Mouse (Mus musculus): Measurements from ENCODE around the gene Eif2ak4. TPM values are rescaled to one million over a fixed set of nuclear protein-coding genes. Genes with fewer than 3 reads are reported as not detected.

The Eif2ak4 gene
- polyA plus RNA-seq, 1 experiment from 2014 or later, result 14.5 TPM

DNA sequence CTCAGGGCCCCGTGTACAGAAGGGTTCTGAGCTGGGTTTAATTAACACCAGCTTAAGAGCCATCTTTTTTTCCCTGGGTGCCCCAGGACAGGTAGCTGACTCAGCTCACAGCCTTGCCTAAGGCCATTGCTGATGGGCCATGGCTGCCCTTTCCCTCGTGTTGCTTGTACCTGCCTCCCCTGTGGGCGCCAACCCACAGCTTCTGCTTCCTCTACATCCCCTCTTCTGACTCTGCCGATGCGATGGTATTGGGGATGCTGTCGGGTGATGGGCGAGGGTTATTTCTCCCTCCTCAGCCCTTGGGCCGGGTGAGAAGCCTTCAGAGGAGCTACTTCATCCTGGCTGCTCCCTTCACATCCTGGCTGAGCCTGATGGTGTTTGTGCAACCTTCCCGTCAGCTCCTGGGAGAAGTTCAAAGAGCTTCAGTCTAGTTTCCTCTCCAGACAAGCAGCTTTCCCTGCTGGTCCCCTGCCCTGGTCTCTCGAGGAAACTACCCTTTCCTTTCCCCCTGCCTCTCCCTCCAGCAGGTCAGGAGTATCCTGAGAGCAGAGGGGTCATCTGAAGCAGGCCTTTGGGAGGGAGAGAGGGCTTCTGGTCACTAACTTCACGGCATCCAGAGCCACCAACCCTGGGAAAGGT, 123.5 kb downstream of the Eif2ak4 start:
- Histone ChIP-seq H3K36me3 (ENCODE audit: control insufficient read depth, insufficient read depth, low read length) (no peaks in the 10 kb centered on the region), H3K4me2 (ENCODE audit: low read depth, low read length, severe bottlenecking) (no peak overlapping the region), H3K4me1 (replicated peaks; ENCODE audit: control insufficient read depth, insufficient read depth, low read length) (peaks cover 9% of the 10 kb centered on the region; the same call in 1 of the 2 replicates), H3K4me3 (ENCODE audit: low read depth, low read length) (no peak overlapping the region), H3K9ac (ENCODE audit: low read length) (no peak overlapping the region), H3K27me3 (ENCODE audit: control insufficient read depth, insufficient read depth, low read length) (no peaks in the 10 kb centered on the region), H3K9me3 (ENCODE audit: control insufficient read depth, low read length) (no peaks in the 10 kb centered on the region), H3K27ac (ENCODE audit: low read depth, low read length) (no peak overlapping the region)
- WGBS, result 59% methylated on average over 11 of the region's 11 CpGs
- DNase-seq (ENCODE audit: low spot score), result no peak
- no peak for ATAC-seq (replicated peaks; ENCODE audit: low FRiP score)

DNA sequence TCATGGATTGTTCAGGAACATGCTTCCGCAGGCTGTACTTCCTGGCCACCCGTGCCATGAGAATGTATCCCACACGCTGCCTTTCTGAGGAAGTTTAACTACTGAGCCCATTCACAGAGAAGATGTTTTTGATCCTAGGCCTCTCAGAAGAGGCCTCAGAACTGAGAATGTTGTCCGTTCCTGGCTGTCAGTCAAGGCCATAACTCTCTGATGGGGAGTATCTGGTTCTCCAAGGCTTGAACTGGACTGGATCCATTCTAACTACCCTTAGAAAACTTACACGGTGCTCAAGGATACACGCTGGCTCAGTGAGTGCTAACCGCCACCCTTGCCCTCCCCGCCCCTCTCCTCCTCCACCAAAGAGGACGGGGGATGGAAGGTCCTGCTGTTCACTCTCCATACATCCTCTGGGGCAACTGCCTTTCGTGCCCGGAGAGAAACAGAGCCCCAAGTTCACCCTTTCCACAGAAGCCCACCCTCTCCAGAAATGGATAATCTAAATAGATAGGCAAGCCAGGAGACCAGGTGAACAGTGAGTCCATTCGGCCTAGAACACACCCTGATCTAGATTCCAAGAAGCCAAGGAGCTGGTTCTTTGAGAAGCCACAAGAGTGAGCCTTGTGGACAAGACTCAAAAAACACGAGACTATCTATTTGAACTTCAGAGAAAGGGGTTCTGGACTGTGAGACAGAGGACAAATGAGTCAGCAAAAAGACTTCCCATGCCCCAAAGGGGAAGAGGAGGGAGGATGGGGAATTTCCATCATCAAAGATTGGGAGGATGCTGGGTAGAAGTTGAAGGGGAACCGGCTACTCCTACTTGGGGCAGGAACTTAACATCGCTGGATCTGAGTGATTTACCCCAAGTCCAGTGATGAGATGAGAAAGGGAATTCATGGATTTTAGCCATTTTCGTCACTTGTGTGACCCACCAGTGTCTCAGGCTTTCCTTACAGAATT, 124.3 kb downstream of the Eif2ak4 start:
- H3K4me1 ChIP-seq (replicated peaks; ENCODE audit: control insufficient read depth, insufficient read depth, low read length), result peaks cover 9% of the 10 kb centered on the region; the same call in 1 of the 2 replicates
- no peak overlapping the region for H3K27ac ChIP-seq (ENCODE audit: low read depth, low read length)
- H3K36me3 ChIP-seq (ENCODE audit: control insufficient read depth, insufficient read depth, low read length), result no peaks in the 10 kb centered on the region
- H3K4me2 ChIP-seq (ENCODE audit: low read depth, low read length, severe bottlenecking), result no peak overlapping the region
- WGBS, result 84% methylated on average over 16 of the region's 16 CpGs
- H3K9me3 ChIP-seq (ENCODE audit: control insufficient read depth, low read length), result no peaks in the 10 kb centered on the region
- no peak overlapping the region for H3K9ac ChIP-seq (ENCODE audit: low read length)
- ATAC-seq (replicated peaks; ENCODE audit: low FRiP score) (no peak), DNase-seq (ENCODE audit: low spot score) (no peak)
- H3K27me3 ChIP-seq (ENCODE audit: control insufficient read depth, insufficient read depth, low read length), result no peaks in the 10 kb centered on the region
- no peak overlapping the region for H3K4me3 ChIP-seq (ENCODE audit: low read depth, low read length)

DNA sequence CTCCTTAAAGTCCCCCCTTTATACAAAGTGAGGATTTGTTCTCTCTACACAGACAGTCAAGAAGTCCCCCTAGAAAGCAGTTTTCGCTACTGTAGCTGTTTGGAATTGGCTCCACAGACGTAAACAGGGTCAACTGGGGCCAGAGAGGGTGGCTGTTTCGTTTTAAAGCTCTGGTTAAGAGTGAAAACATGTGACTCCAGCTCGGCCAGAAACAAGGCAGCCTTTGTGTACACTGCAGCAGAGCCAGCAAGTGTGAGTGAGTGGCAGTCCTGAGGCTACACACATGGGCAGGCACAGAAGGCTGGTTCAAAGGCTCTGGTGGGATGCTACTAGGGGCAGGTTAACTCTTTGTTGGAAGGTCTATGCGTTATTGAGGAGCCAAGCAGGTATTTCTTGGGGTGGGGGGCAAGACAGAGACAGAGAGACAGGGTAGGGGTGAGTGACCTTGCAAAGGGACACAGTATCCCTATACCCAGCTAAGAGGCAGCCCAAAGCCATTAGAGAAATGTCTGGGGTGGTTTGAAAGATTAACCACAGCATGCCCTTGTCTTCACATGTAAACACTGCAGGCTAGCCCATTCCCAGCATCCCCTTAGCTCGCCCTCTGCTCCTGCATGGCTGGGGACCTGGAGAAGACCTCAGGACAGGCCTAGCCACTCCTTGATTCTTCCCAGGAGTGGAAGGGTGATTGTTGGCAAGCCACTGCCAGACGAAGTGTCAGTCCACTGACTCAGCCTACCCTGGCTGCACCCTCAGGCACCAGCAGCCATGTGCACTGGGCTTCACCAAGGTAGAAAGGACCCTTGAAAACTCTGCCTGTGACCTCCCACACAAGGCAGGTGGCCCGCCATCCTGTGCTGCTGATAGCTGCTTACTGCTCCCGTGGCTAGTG, 131.9 kb downstream of the Eif2ak4 start:
- no peaks in the 10 kb centered on the region for H3K27me3 ChIP-seq (ENCODE audit: control insufficient read depth, insufficient read depth, low read length)
- DNase-seq (ENCODE audit: low spot score) (peak; percentile 72), ATAC-seq (replicated peaks; ENCODE audit: low FRiP score) (peak; percentile 85)
- H3K9me3 ChIP-seq (ENCODE audit: control insufficient read depth, low read length), result no peaks in the 10 kb centered on the region
- H3K4me3 ChIP-seq (ENCODE audit: low read depth, low read length), result no peak overlapping the region
- no peak overlapping the region for H3K9ac ChIP-seq (ENCODE audit: low read length)
- 36% methylated on average over 9 of the region's 9 CpGs for WGBS
- no peak overlapping the region for H3K4me2 ChIP-seq (ENCODE audit: low read depth, low read length, severe bottlenecking)
- no peaks in the 10 kb centered on the region for H3K36me3 ChIP-seq (ENCODE audit: control insufficient read depth, insufficient read depth, low read length)
- H3K4me1 ChIP-seq (replicated peaks; ENCODE audit: control insufficient read depth, insufficient read depth, low read length), result peaks cover 6% of the 10 kb centered on the region; the same call in 1 of the 2 replicates
- H3K27ac ChIP-seq (ENCODE audit: low read depth, low read length), result no peak overlapping the region

DNA sequence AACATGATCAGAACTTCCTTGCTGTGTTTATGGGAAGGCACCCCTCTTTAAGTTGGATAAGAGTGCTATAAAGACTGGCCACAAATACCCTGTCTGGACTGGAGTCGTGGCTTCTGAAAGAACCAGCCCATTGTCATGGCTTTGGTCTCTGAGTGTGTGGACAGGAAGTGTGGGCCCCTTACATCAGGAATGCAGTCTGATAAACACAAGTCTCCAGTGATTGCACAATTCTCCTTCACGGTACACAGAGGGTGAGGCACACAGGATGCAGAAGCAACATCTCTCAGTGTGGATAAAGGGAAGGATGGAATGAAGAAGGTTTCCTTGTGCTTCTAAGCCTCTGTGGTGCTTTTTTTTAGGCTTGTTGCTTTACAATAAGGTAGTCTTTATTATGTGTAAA, 133.8 kb downstream of the Eif2ak4 start:
- Histone ChIP-seq H3K4me2 (ENCODE audit: low read depth, low read length, severe bottlenecking) (no peak overlapping the region), H3K36me3 (ENCODE audit: control insufficient read depth, insufficient read depth, low read length) (no peaks in the 10 kb centered on the region), H3K4me3 (ENCODE audit: low read depth, low read length) (no peak overlapping the region), H3K27me3 (ENCODE audit: control insufficient read depth, insufficient read depth, low read length) (no peaks in the 10 kb centered on the region), H3K9me3 (ENCODE audit: control insufficient read depth, low read length) (no peaks in the 10 kb centered on the region), H3K9ac (ENCODE audit: low read length) (no peak overlapping the region), H3K4me1 (replicated peaks; ENCODE audit: control insufficient read depth, insufficient read depth, low read length) (peaks cover 6% of the 10 kb centered on the region; the same call in 1 of the 2 replicates), H3K27ac (ENCODE audit: low read depth, low read length) (no peak overlapping the region)
- WGBS, result 63% methylated on average over 2 of the region's 2 CpGs
- DNase-seq (ENCODE audit: low spot score) (no peak), ATAC-seq (replicated peaks; ENCODE audit: low FRiP score) (no peak)

DNA sequence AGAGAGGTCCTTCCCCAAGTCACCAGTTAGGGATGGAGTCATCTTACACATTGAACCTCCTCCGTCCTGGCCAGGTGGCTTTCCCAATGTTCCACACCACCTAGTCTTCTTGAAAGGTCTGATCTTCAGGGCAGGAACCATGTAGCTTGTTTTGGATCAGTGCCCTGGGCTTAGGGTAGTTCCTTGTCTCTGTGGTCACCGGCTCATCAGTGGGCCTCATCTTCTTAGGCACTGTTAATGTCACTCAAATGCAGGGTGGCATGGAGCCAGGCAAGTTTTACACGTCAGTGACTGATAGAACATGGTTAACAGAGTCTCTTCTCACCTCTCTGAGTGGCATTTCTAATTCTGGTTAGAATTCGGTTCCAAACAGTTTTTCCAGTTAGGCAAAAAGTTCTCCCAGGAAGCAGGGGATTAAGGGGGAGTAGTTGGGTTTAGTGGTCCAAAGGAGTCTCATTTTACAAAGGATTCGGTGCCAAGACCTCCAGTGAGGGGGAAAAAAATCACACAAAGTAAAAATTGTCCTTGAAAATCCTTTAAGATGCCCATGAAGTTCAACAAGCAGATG, 134.8 kb downstream of the Eif2ak4 start:
- ATAC-seq (replicated peaks; ENCODE audit: low FRiP score), result no peak
- whole genome bisulfite sequencing, result 62% methylated on average over 5 of the region's 5 CpGs
- Histone ChIP-seq H3K27me3 (ENCODE audit: control insufficient read depth, insufficient read depth, low read length) (no peaks in the 10 kb centered on the region), H3K4me1 (replicated peaks; ENCODE audit: control insufficient read depth, insufficient read depth, low read length) (peaks cover 6% of the 10 kb centered on the region; the same call in 1 of the 2 replicates), H3K9me3 (ENCODE audit: control insufficient read depth, low read length) (no peaks in the 10 kb centered on the region), H3K9ac (ENCODE audit: low read length) (no peak overlapping the region), H3K4me2 (ENCODE audit: low read depth, low read length, severe bottlenecking) (no peak overlapping the region), H3K4me3 (ENCODE audit: low read depth, low read length) (no peak overlapping the region), H3K36me3 (ENCODE audit: control insufficient read depth, insufficient read depth, low read length) (no peaks in the 10 kb centered on the region), H3K27ac (ENCODE audit: low read depth, low read length) (no peak overlapping the region)
- no peak for DNase-seq (ENCODE audit: low spot score)

DNA sequence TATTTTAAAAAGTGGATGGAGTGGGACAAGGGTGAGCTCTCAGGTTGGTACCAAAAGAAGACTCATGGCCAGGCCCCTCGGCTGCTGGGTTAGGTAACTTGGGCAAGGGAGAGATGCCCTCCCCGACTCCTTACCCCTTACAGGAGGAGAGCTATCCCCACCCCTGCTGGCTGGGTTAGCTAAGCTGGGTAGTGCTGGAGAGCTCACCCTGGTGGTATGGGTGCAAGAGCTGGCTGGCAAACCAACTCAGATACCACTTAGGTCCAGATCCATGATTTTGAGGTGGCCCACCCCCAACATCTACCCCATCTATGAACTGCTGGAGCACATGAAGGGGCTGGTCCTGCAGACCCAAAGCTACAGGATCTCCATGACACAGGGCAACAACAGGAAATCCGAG, 136.4 kb downstream of the Eif2ak4 start:
- H3K9ac ChIP-seq (ENCODE audit: low read length), result no peak overlapping the region
- ATAC-seq (replicated peaks; ENCODE audit: low FRiP score) (no peak), DNase-seq (ENCODE audit: low spot score) (no peak)
- H3K27me3 ChIP-seq (ENCODE audit: control insufficient read depth, insufficient read depth, low read length), result no peaks in the 10 kb centered on the region
- no peaks in the 10 kb centered on the region for H3K9me3 ChIP-seq (ENCODE audit: control insufficient read depth, low read length)
- 81% methylated on average over 3 of the region's 3 CpGs for WGBS
- H3K4me2 ChIP-seq (ENCODE audit: low read depth, low read length, severe bottlenecking), result no peak overlapping the region
- H3K36me3 ChIP-seq (ENCODE audit: control insufficient read depth, insufficient read depth, low read length), result no peaks in the 10 kb centered on the region
- no peak overlapping the region for H3K27ac ChIP-seq (ENCODE audit: low read depth, low read length)
- peaks cover 11% of the 10 kb centered on the region for H3K4me1 ChIP-seq (replicated peaks; ENCODE audit: control insufficient read depth, insufficient read depth, low read length)
- no peak overlapping the region for H3K4me3 ChIP-seq (ENCODE audit: low read depth, low read length)

All from forebrain, embryonic 11.5 days (tissue).